Mouse (Mus musculus) liver, embryonic 14.5 days (tissue): ENCODE results near the gene Myct1. TPM values are rescaled to one million over a fixed set of nuclear protein-coding genes. Genes with fewer than 3 reads are reported as not detected.

Experiments used
- ATAC-seq: fragments of 200-750 bp; cut with Nextera tagmentation; 2 replicates; pipeline ENCODE4 v1.8.0; 2017; ENCODE audit warnings: moderate number of reproducible peaks, mild to moderate bottlenecking, moderate library complexity; ENCODE audit not compliant: insufficient read depth
- DNase-seq, 3 experiments: peaks; one replicate each; pipeline ENCODE4 v3.0.0-alpha.2; 2012 to 2013; ENCODE audit warnings: low read depth in 3 of 3, low spot score in 3 of 3
- H3K27ac ChIP-seq: fragments of 300-500 bp; sonication (generic); 2 replicates; pipeline ENCODE4 v1.5.1; 2014; ENCODE audit warnings: moderate library complexity, mild to moderate bottlenecking, control low read depth, inconsistent platforms
- H3K27me3 ChIP-seq: fragments of 300-500 bp; sonication (generic); 2 replicates; pipeline ENCODE4 v1.6.1; 2014; ENCODE audit warnings: mild to moderate bottlenecking, low read length, moderate library complexity; ENCODE audit not compliant: control insufficient read depth, insufficient read depth
- H3K36me3 ChIP-seq: fragments of 300-500 bp; sonication (generic); replicated peaks from 2 replicates; pipeline ENCODE4 v1.6.1; 2014; ENCODE audit warnings: low read depth; ENCODE audit not compliant: control insufficient read depth, insufficient read depth
- H3K4me1 ChIP-seq, 2 experiments: fragments of 200-500 bp in 1 of 2; fragments of 300-500 bp in 1 of 2; sonication (generic) in 1 of 2; replicated peaks; 2 replicates each; pipeline ENCODE4 v1.6.1; 2012 to 2014; ENCODE audit warnings: antibody characterized with exemption in 1 of 2, inconsistent platforms in 1 of 2, low read length in 1 of 2; ENCODE audit not compliant: control insufficient read depth in 2 of 2, insufficient read depth in 2 of 2
- H3K4me2 ChIP-seq: fragments of 300-500 bp; sonication (generic); 2 replicates; pipeline ENCODE4 v1.6.1; 2014; ENCODE audit warnings: low read depth, mild to moderate bottlenecking, control low read depth, moderate library complexity
- H3K4me3 ChIP-seq, 2 experiments: fragments of 200-500 bp in 1 of 2; fragments of 300-500 bp in 1 of 2; sonication (generic) in 1 of 2; 2 replicates each; pipeline ENCODE4 v1.5.1; 2012 to 2014; ENCODE audit warnings: low read depth in 2 of 2, low read length in 2 of 2, mild to moderate bottlenecking in 2 of 2, control low read depth in 1 of 2, inconsistent platforms in 1 of 2, moderate library complexity in 1 of 2; ENCODE audit not compliant: insufficient read depth in 1 of 2
- H3K9ac ChIP-seq: fragments of 300-500 bp; sonication (generic); replicated peaks from 2 replicates; pipeline ENCODE4 v1.6.1; 2014; ENCODE audit warnings: mild to moderate bottlenecking, control low read depth, moderate library complexity
- H3K9me3 ChIP-seq: fragments of 300-500 bp; sonication (generic); 2 replicates; pipeline ENCODE4 v1.6.1; 2016; ENCODE audit warnings: low read length, mixed read lengths; ENCODE audit not compliant: control insufficient read depth
- CTCF ChIP-seq: IDR thresholded peaks from 2 replicates; pipeline ENCODE4 v1.5.1; 2016; ENCODE audit warnings: antibody characterized with exemption, low read depth, control low read depth
- EP300 ChIP-seq: IDR thresholded peaks from 2 replicates; pipeline ENCODE4 v1.6.1; 2016; ENCODE audit warnings: antibody characterized with exemption, low read depth
- WGBS: fragments of 180-500 bp; shearing (Covaris S2); extraction: QIAGEN DNeasy Blood & Tissue Kit; methylation state at CpG from one replicate; pipeline ENCODE4 v1.1.7; 2014; ENCODE audit not compliant: insufficient replicate concordance; 5-methylcytosine and 5-hydroxymethylcytosine counted together
- polyA plus RNA-seq, 2 experiments: library from polyadenylated mRNA; depleted of rRNA in 1 of 2; stranded (reverse) in 1 of 2; unstranded in 1 of 2; fragments of >200 nt; fragmentation: Nextera tagmentation in 1 of 2; extraction: Ambion mirVana in 1 of 2; gene quantifications; 2 replicates each; pipeline versions ENCODE4 v1.2.1 to v1.2.3; 2012 to 2014

Myct1 gene
- polyA plus RNA-seq, 2 experiments, result 1.0 to 1.6 TPM

DNA sequence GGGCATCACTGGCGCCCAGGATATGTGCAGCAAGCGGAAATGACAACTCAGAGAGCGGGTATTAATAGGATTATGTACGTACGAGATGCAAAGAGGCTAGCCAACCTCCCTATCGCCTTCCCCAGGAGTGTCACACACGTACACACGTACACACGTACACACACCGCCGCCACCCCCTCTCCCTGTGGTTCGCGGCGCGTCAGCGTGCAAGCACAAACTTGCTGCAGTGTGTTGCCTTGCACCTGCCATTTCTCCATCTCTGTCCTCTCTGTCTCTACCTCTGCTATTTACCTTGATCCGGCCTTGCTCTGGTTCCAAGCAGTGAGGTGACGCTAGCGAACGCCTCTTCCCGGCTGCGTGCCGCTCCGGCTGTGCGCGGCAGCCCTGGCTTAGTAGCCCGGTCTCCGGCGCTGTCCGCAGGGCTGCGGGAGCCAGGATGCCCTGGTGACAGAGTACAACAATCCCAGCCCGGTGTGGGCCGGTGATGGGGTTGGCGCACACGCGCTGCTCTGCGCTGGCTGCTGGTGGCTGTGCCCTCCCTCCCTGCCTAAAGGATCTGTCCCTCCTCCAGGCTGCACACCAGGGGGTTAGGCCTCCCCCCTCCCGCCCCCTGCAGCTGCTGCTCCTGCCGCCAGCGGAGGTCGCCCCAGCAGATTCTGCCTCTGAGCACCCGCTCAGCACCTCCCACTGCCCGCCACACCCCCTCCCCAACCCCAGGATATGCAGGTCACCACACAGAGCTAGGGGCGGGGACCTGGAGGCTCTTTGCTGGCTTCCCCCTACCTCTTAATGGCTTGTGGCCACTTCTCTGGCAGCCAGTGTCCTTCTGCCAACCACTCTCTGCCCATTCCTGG is 43.2 kb upstream of the Myct1 start:
- Histone ChIP-seq H3K4me3 (peak overlapping the region; percentile 47 to 57), H3K27me3 (no peaks in the 10 kb centered on the region; the same call in 1 of the 2 replicates), H3K36me3 (no peaks in the 10 kb centered on the region), H3K4me2 (peak overlapping the region; percentile 62), H3K27ac (no peak overlapping the region), H3K4me1 (no peaks in the 10 kb centered on the region), H3K9me3 (no peaks in the 10 kb centered on the region), H3K9ac (peak overlapping the region; percentile 9; the same call in 1 of the 2 replicates)
- ATAC-seq, result peak; percentile 60
- 2% methylated on average over 42 of the region's 44 CpGs for WGBS
- TF ChIP-seq CTCF (0 out of 2 replicates have a peak, but pooled peaks have one; percentile 15), EP300 (no peak)
- no peak for DNase-seq

DNA sequence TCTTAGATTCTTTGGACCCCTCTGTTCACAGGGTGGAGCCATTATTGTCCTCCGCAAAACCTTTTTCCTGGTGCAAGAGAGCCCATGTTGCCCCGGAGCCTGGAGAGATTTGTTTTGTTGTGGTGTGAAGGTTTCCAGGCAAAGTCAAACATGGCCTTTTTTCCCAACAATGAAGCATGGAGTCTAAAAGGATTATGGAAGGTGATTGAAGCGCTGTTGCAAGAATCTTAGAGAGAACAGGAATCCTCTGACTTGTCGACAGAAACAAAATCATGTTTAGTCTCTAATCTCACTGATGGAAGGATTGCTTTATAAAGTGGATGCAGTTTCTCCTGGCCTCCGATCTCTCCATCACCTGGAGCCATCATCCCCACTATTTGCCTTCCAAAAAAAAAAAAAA is 42.2 kb upstream of the Myct1 start, which contains the start of gene Syne1:
Gene Syne1, minus strand, starts transcription at position 101 of the 400 bp plus-strand sequence.
- H3K4me2 ChIP-seq, result peak within 1 kb of the TSS; percentile 62
- H3K27me3 ChIP-seq, result no peaks in the 10 kb centered on the region; the same call in 1 of the 2 replicates
- TF ChIP-seq EP300 (no peak), CTCF (no peak)
- H3K4me1 ChIP-seq, result no peaks in the 10 kb centered on the region
- H3K36me3 ChIP-seq, result no peaks in the 10 kb centered on the region
- H3K9ac ChIP-seq, result peak within 1 kb of the TSS; percentile 9; the same call in 1 of the 2 replicates
- H3K9me3 ChIP-seq, result no peaks in the 10 kb centered on the region
- H3K4me3 ChIP-seq, result peak within 1 kb of the TSS; percentile 47 to 57
- no peak within 1 kb of the TSS for H3K27ac ChIP-seq
- ATAC-seq (no peak), DNase-seq (no peak)
- WGBS, result 64% methylated on average over 5 of the region's 5 CpGs

- Histone ChIP-seq H3K9me3 (no peaks in the 10 kb centered on the region), H3K36me3 (no peaks in the 10 kb centered on the region), H3K4me2 (no peak overlapping the region), H3K4me3 (no peak overlapping the region), H3K27me3 (no peaks in the 10 kb centered on the region; the same call in 1 of the 2 replicates), H3K27ac (no peak overlapping the region), H3K4me1 (no peaks in the 10 kb centered on the region), H3K9ac (no peak overlapping the region)
- 11% methylated on average over 5 of the region's 5 CpGs for WGBS
- no peak for DNase-seq
- peak; percentile 51 for TF ChIP-seq CTCF
- no peak for TF ChIP-seq EP300
- no peak for ATAC-seq
These were observed 38.6 kb upstream of the Myct1 start for GRCm38 (mm10) chr10:5554941-5555340.

GRCm38 (mm10) chr10:5558808-5559207 is 34.8 kb upstream of the Myct1 start:
- Histone ChIP-seq H3K27ac (no peak overlapping the region), H3K9me3 (no peaks in the 10 kb centered on the region), H3K36me3 (no peaks in the 10 kb centered on the region), H3K4me3 (no peak overlapping the region), H3K9ac (no peak overlapping the region), H3K4me2 (no peak overlapping the region), H3K27me3 (no peaks in the 10 kb centered on the region), H3K4me1 (no peaks in the 10 kb centered on the region)
- DNase-seq, result no peak
- TF ChIP-seq CTCF, result no peak
- TF ChIP-seq EP300, result no peak
- ATAC-seq, result no peak

GRCm38 (mm10) chr10:5560526-5560925 is 33.0 kb upstream of the Myct1 start:
- Histone ChIP-seq H3K27me3 (no peaks in the 10 kb centered on the region), H3K9ac (no peak overlapping the region), H3K9me3 (no peaks in the 10 kb centered on the region), H3K27ac (no peak overlapping the region), H3K4me2 (no peak overlapping the region), H3K4me1 (no peaks in the 10 kb centered on the region), H3K36me3 (no peaks in the 10 kb centered on the region), H3K4me3 (no peak overlapping the region)
- DNase-seq (no peak), ATAC-seq (no peak)
- no peak for TF ChIP-seq EP300
- no peak for TF ChIP-seq CTCF
- 62% methylated on average over 4 of the region's 4 CpGs for WGBS
